Mouse (Mus musculus): Measurements from ENCODE around the gene Capzb. TPM values are rescaled to one million over a fixed set of nuclear protein-coding genes. Genes with fewer than 3 reads are reported as not detected.

The Capzb gene
- polyA plus RNA-seq, 1 experiment from 2014 or later = 335 TPM

DNA sequence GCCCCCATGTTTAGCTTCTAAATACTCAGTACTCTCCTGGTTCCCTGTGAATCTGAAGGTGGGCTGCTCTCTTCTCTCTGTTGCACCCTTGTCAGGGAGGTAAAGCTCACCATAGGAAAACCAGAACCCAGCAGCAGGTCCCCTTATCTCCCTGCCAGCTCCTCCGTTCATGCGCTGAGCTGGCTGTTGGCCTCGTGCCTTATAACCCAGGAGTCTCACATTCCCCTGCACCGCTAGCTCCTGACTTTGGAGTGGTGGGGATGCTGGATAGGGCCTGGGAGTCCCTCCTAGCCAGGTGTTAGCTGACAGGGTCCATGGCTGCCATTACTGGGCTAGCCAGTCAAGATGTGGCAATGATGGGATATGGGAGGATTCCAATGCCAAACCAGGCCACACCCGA is 93.5 kb downstream of the Capzb start:
- 90% methylated on average over 5 of the region's 5 CpGs for WGBS
- H3K36me3 ChIP-seq = peaks cover 74% of the 10 kb centered on the region

GRCm38 (mm10) chr4:139287122-139287863 is 94.6 kb downstream of the Capzb start:
- Histone ChIP-seq H3K27ac (0 out of 2 replicates have a peak overlapping the region, but pooled peaks have one; percentile 12), H3K4me1 (peaks cover 11% of the 10 kb centered on the region; the same call in 1 of the 2 replicates), H3K27me3 (no peaks in the 10 kb centered on the region), H3K36me3 (peaks cover 69% of the 10 kb centered on the region), H3K4me2 (replicated peaks) (no peak overlapping the region), H3K9me3 (replicated peaks) (no peaks in the 10 kb centered on the region), H3K9ac (no peak overlapping the region; the same call in 1 of the 2 replicates), H3K4me3 (no peak overlapping the region)
- ATAC-seq (ENCODE audit: low FRiP score) = no peak
- WGBS = 83% methylated on average over 18 of the region's 18 CpGs

More for the DNA sequence above, 93.5 kb downstream of the Capzb start:
- no peak for ATAC-seq (ENCODE audit: low FRiP score)
- Histone ChIP-seq H3K27ac (no peak overlapping the region), H3K4me2 (replicated peaks) (no peak overlapping the region), H3K9me3 (replicated peaks) (no peaks in the 10 kb centered on the region), H3K27me3 (no peaks in the 10 kb centered on the region), H3K4me1 (peaks cover 14% of the 10 kb centered on the region; the same call in 1 of the 2 replicates), H3K9ac (no peak overlapping the region), H3K4me3 (no peak overlapping the region)

DNA sequence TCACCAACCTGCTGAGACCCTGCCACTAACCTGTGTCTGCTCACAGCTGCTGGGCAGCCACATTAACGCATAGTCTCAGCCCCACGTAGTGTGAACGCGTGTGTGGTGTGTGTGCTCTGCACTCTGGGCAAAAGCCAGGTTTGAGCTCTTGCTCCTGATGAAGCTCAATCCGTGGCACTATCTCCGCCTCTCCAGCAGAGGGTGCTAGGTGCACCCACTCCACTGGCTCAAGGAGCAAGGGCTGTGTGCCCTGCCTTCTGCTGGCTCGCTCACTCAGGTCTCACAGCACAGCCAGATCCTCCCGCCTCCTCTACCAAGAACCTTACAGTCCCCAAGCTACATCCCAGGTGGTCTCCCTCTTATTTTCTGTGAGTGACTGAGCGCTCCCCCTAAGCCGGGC is 96.3 kb downstream of the Capzb start:
- H3K9me3 ChIP-seq (replicated peaks) = no peaks in the 10 kb centered on the region
- 0 out of 2 replicates have a peak overlapping the region, but pooled peaks have one; percentile 40 for H3K27ac ChIP-seq
- no peaks in the 10 kb centered on the region for H3K27me3 ChIP-seq
- ATAC-seq (ENCODE audit: low FRiP score) = no peak
- no peak overlapping the region for H3K4me3 ChIP-seq
- H3K9ac ChIP-seq = no peak overlapping the region
- H3K36me3 ChIP-seq = peaks cover 53% of the 10 kb centered on the region
- WGBS = 65% methylated on average over 10 of the region's 10 CpGs
- peaks cover 4% of the 10 kb centered on the region; the same call in 1 of the 2 replicates for H3K4me1 ChIP-seq
- no peak overlapping the region for H3K4me2 ChIP-seq (replicated peaks)

- no peak overlapping the region for H3K4me2 ChIP-seq (replicated peaks)
- no peaks in the 10 kb centered on the region for H3K9me3 ChIP-seq (replicated peaks)
- no peak overlapping the region for H3K27ac ChIP-seq
- 0 out of 2 replicates have a peak, but pooled peaks cover 4% of the 10 kb centered on the region for H3K4me1 ChIP-seq
- WGBS = 89% methylated on average over 16 of the region's 16 CpGs
- no peak overlapping the region for H3K9ac ChIP-seq
- ATAC-seq (ENCODE audit: low FRiP score) = no peak
- no peak overlapping the region for H3K4me3 ChIP-seq
- peaks cover 43% of the 10 kb centered on the region for H3K36me3 ChIP-seq
- no peaks in the 10 kb centered on the region for H3K27me3 ChIP-seq
Measured at GRCm38 (mm10) chr4:139291099-139291498, 98.4 kb downstream of the Capzb start.

GRCm38 (mm10) chr4:139292038-139292437 is 99.3 kb downstream of the Capzb start:
- no peak for ATAC-seq (ENCODE audit: low FRiP score)

GRCm38 (mm10) chr4:139297566-139297965 is 104.9 kb downstream of the Capzb start:
- Histone ChIP-seq H3K27me3 (no peaks in the 10 kb centered on the region), H3K27ac (no peak overlapping the region), H3K36me3 (peaks cover 38% of the 10 kb centered on the region), H3K4me2 (replicated peaks) (no peak overlapping the region), H3K9ac (no peak overlapping the region), H3K4me1 (0 out of 2 replicates have a peak, but pooled peaks cover 3% of the 10 kb centered on the region), H3K4me3 (no peak overlapping the region), H3K9me3 (replicated peaks) (no peaks in the 10 kb centered on the region)
- ATAC-seq (ENCODE audit: low FRiP score) = no peak
- WGBS = 89% methylated on average over 4 of the region's 4 CpGs

More at GRCm38 (mm10) chr4:139292038-139292437, 99.3 kb downstream of the Capzb start:
- Histone ChIP-seq H3K4me1 (0 out of 2 replicates have a peak, but pooled peaks cover 7% of the 10 kb centered on the region), H3K4me2 (replicated peaks) (no peak overlapping the region), H3K27ac (no peak overlapping the region), H3K4me3 (no peak overlapping the region), H3K9ac (no peak overlapping the region), H3K9me3 (replicated peaks) (no peaks in the 10 kb centered on the region), H3K27me3 (no peaks in the 10 kb centered on the region), H3K36me3 (peaks cover 40% of the 10 kb centered on the region)
- 94% methylated on average over 5 of the region's 5 CpGs for WGBS

DNA sequence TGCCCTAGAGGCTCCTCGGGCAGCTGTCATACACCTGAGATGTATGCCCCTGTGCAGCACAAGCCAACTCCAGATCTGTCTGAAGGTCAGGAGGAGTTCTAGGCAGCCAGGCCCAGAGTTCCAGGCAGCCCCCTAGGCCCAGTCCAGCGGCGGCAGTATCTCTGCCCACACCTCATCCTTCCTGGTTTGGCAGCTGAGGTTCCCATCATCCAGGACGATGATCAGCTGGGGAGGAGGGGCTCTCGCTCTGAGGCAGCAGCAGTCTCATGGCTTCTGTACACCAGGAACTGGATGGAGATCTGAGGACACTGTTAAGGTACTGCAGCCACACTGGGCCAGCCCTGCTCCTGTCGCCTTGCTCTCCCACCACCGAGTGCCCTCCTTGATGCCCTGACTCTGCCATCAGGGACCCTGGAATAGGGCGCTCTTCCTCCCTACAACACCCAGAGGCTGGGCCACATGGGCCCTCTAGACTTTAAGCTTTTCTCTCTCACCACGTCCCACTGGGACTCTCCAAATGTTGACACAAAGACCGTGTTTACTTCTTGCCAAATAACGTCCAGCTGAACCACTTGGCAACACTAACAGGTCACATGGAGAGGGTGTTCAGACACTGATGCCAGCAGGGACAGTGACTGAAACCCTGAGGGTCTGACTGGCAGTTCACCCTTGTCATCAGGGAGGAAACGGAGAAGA is 106.1 kb downstream of the Capzb start:
- Histone ChIP-seq H3K27me3 (no peaks in the 10 kb centered on the region), H3K4me3 (no peak overlapping the region), H3K27ac (no peak overlapping the region), H3K4me2 (replicated peaks) (no peak overlapping the region), H3K9me3 (replicated peaks) (no peaks in the 10 kb centered on the region), H3K9ac (no peak overlapping the region), H3K4me1 (0 out of 2 replicates have a peak, but pooled peaks cover 3% of the 10 kb centered on the region), H3K36me3 (peaks cover 38% of the 10 kb centered on the region)
- ATAC-seq (ENCODE audit: low FRiP score) = no peak
- WGBS = 90% methylated on average over 12 of the region's 12 CpGs

GRCm38 (mm10) chr4:139301780-139302179 is 109.1 kb downstream of the Capzb start:
- Histone ChIP-seq H3K36me3 (peaks cover 45% of the 10 kb centered on the region), H3K9me3 (replicated peaks) (no peaks in the 10 kb centered on the region), H3K4me2 (replicated peaks) (no peak overlapping the region), H3K9ac (no peak overlapping the region), H3K4me1 (0 out of 2 replicates have a peak, but pooled peaks cover under 1% of the 10 kb centered on the region), H3K27ac (no peak overlapping the region), H3K4me3 (no peak overlapping the region), H3K27me3 (no peaks in the 10 kb centered on the region)
- WGBS = 88% methylated on average over 8 of the region's 8 CpGs
- ATAC-seq (ENCODE audit: low FRiP score) = no peak

DNA sequence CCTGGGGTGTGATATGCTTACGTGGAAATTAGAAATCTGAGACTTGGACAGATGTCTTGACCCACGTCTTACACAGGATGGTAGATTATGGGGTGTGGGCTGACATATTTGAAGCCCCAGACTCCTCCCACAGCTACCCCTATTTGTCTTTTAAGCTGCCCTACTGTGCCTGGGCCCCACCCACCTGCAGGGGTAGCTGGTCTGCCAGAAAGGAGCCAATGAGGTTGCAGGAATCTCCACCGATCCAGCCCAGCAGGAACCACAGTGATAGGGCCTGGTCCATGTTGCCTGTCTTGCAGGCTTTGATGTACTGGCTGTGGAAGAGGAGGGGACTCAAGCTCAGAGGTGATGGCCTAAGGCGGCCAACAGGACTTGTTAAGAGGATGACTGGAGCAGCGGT is 109.5 kb downstream of the Capzb start:
- Histone ChIP-seq H3K4me3 (no peak overlapping the region), H3K27ac (no peak overlapping the region), H3K9me3 (replicated peaks) (no peaks in the 10 kb centered on the region), H3K4me1 (no peaks in the 10 kb centered on the region), H3K9ac (no peak overlapping the region), H3K27me3 (no peaks in the 10 kb centered on the region), H3K4me2 (replicated peaks) (no peak overlapping the region), H3K36me3 (peaks cover 47% of the 10 kb centered on the region)
- WGBS = 65% methylated on average over 5 of the region's 5 CpGs
- no peak for ATAC-seq (ENCODE audit: low FRiP score)

DNA sequence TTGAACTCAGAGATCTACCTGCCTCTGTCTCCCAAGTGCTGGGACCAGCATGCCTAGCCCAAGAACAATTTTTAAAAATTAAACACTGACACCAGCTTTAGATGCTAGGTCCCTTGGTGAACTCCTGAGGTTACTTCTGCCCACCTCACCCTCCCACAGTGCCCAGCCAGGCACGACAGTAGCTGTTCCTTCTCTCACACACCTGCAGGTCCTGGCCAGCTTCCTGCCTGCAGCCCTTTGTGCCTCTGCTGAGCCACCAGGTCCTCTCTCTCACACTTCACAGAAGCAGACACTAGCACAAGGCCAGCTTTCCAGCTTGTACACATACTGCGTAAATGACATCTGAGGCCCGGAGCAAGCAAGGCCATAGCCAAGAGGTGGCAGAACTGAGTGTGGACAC is 112.8 kb downstream of the Capzb start:
- H3K36me3 ChIP-seq = peaks cover 25% of the 10 kb centered on the region; the same call in 1 of the 2 replicates
- 0 out of 2 replicates have a peak, but pooled peaks cover 4% of the 10 kb centered on the region for H3K27me3 ChIP-seq
- no peak overlapping the region for H3K4me2 ChIP-seq (replicated peaks)
- ATAC-seq (ENCODE audit: low FRiP score) = no peak
- WGBS = 90% methylated on average over 3 of the region's 3 CpGs
- no peak overlapping the region for H3K4me3 ChIP-seq
- H3K27ac ChIP-seq = no peak overlapping the region
- H3K4me1 ChIP-seq = peaks cover 7% of the 10 kb centered on the region
- no peaks in the 10 kb centered on the region for H3K9me3 ChIP-seq (replicated peaks)
- no peak overlapping the region for H3K9ac ChIP-seq

DNA sequence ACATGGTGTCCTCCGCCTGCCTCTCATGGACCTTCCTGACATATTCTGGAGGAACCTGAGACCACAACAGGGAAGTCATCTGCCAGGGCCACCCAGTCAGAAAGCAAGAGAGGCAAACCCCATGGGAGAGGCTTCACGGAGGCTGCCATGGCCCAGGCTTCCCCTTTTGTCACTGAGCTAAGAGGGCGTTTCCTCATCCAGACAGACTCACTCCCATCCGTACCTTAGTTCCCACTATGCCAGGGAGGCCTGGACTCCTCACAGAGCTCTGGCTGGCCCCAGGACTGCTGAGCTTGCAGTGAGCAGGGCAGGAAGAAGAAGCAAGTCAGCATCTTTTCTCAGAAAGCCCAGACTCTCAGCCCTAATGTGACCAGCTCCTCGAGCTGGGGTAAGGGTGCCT is 115.2 kb downstream of the Capzb start:
- Histone ChIP-seq H3K4me1 (peaks cover 21% of the 10 kb centered on the region), H3K36me3 (peaks cover 9% of the 10 kb centered on the region; the same call in 1 of the 2 replicates), H3K27ac (no peak overlapping the region), H3K4me2 (replicated peaks) (no peak overlapping the region), H3K9ac (no peak overlapping the region), H3K9me3 (replicated peaks) (no peaks in the 10 kb centered on the region), H3K27me3 (peaks cover 4% of the 10 kb centered on the region; the same call in 1 of the 2 replicates), H3K4me3 (no peak overlapping the region)
- WGBS = 72% methylated on average over 5 of the region's 5 CpGs
- ATAC-seq (ENCODE audit: low FRiP score) = no peak

DNA sequence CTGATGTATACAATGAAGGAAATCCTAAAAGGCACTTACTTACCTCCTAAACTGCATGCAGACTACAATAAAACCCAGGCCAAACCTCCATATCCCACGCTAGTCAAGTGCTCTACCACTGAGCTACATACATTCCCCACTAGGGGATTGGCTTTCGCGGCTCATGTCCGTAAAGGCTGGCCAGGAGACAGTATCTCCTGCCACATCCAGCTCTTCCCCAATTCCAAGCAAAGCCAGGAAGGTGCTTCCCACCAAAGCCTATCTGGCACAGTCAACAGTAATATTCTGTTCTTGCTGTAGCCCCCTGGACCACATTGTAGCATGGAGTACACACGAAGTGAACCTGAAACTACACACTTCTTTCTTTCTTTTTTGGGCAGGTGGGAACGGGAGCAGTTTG is 117.0 kb downstream of the Capzb start:
- Histone ChIP-seq H3K4me3 (peak overlapping the region; percentile 83), H3K9me3 (replicated peaks) (no peaks in the 10 kb centered on the region)
- WGBS = 14% methylated on average over 6 of the region's 6 CpGs

More for the DNA sequence above, 117.0 kb downstream of the Capzb start:
- H3K36me3 ChIP-seq = peaks cover 16% of the 10 kb centered on the region
- H3K27ac ChIP-seq = no peak overlapping the region
- no peak for ATAC-seq (ENCODE audit: low FRiP score)
- H3K4me2 ChIP-seq (replicated peaks) = peak overlapping the region; percentile 73
- peaks cover 4% of the 10 kb centered on the region; the same call in 1 of the 2 replicates for H3K27me3 ChIP-seq
- peaks cover 21% of the 10 kb centered on the region for H3K4me1 ChIP-seq
- peak overlapping the region; percentile 85 for H3K9ac ChIP-seq
